Mouse (Mus musculus): ENCODE data around the gene Gldc.
"Not testable (repeated sequence)": the region's sequence is repeated elsewhere in the genome, so short reads cannot be mapped to it uniquely, and the experiment has no call there.

The Gldc gene

GRCm38 (mm10) chr19:30174919-30175571 is at the start of gene Gldc:
Gene Gldc (minus strand): TSS chr19:30175429.
- DNase-seq, result peak; percentile 72 to 82

GRCm38 (mm10) chr19:30222593-30222992 is 47.4 kb upstream of the Gldc start:
- DNase-seq, result not testable (repeated sequence)

GRCm38 (mm10) chr19:30217335-30217734 is 42.1 kb upstream of the Gldc start:
- peak; percentile 81 to 82 for DNase-seq

- no peak for DNase-seq
These were observed 41.0 kb upstream of the Gldc start for GRCm38 (mm10) chr19:30216186-30216585.

- not testable (repeated sequence) for DNase-seq
These were observed 40.5 kb upstream of the Gldc start for GRCm38 (mm10) chr19:30215736-30216135.

GRCm38 (mm10) chr19:30214026-30214425 is 38.8 kb upstream of the Gldc start:
- no peak for DNase-seq

GRCm38 (mm10) chr19:30209006-30209405 is 33.8 kb upstream of the Gldc start:
- not testable (repeated sequence) for DNase-seq

- DNase-seq, result no peak
These were observed 31.8 kb upstream of the Gldc start for GRCm38 (mm10) chr19:30206981-30207380.

- DNase-seq, result no peak
These were observed 30.6 kb upstream of the Gldc start for GRCm38 (mm10) chr19:30205874-30206273.

GRCm38 (mm10) chr19:30205159-30205816 is 30.1 kb upstream of the Gldc start:
- DNase-seq, result peak; percentile 36 to 56

- DNase-seq, result peak; percentile 15 to 50
These were observed 26.9 kb upstream of the Gldc start for GRCm38 (mm10) chr19:30202177-30202576.

- no peak for DNase-seq
These were observed 19.8 kb upstream of the Gldc start for GRCm38 (mm10) chr19:30194999-30195398.

GRCm38 (mm10) chr19:30187232-30187631 is 12.0 kb upstream of the Gldc start:
- DNase-seq, result no peak

- DNase-seq, result no peak
These were observed 10.3 kb upstream of the Gldc start for GRCm38 (mm10) chr19:30185536-30185935.

GRCm38 (mm10) chr19:30179979-30180378 is 4.8 kb upstream of the Gldc start:
- no peak for DNase-seq

GRCm38 (mm10) chr19:30174074-30174670 is 1.1 kb downstream of the Gldc start:
- peak in 1 of 2 experiments; percentile 6 for DNase-seq

- DNase-seq, result no peak
These were observed 3.7 kb downstream of the Gldc start for GRCm38 (mm10) chr19:30171346-30172055.

GRCm38 (mm10) chr19:30170319-30170718 is 4.9 kb downstream of the Gldc start:
- no peak for DNase-seq

- no peak for DNase-seq
These were observed 8.3 kb downstream of the Gldc start for GRCm38 (mm10) chr19:30166801-30167505.

- DNase-seq, result no peak
These were observed 11.0 kb downstream of the Gldc start for GRCm38 (mm10) chr19:30164228-30164627.

- no peak for DNase-seq
These were observed 12.4 kb downstream of the Gldc start for GRCm38 (mm10) chr19:30162808-30163207.

GRCm38 (mm10) chr19:30160021-30160420 is 15.2 kb downstream of the Gldc start:
- no peak for DNase-seq

- no peak for DNase-seq
These were observed 17.0 kb downstream of the Gldc start for GRCm38 (mm10) chr19:30158189-30158588.
